Mouse (Mus musculus) spleen, embryonic (tissue): ENCODE results near the gene Hoxb7.

Source experiments
- CTCF ChIA-PET: fragments of 350-600 bp; sonication (Branson Sonifier 250); formaldehyde crosslinking; loops from one replicate; lab custom pipeline; 2022; lab: Charles Lee

Hoxb7 gene

DNA sequence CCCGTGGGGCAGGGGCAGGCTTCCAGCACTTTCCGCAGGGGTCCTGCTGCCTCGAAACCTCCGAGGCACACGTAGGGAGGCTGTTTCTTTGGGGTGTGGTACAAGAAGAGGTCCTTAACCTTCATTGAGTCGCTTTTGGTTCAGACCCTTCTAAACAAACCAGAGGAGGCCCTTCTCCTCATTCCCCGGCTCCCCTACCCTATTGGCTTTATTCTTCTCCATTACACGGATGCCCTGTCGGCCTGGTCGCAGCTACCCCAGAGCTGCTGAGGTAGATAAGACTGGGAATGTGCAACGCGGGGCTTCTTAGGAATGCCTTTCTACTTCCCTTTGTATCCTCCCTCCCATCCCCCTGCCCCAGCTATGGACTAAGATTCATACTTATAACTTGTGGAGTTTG lies 40.3 kb downstream of the Hoxb7 start:
- CTCF ChIA-PET: no interaction called here

DNA sequence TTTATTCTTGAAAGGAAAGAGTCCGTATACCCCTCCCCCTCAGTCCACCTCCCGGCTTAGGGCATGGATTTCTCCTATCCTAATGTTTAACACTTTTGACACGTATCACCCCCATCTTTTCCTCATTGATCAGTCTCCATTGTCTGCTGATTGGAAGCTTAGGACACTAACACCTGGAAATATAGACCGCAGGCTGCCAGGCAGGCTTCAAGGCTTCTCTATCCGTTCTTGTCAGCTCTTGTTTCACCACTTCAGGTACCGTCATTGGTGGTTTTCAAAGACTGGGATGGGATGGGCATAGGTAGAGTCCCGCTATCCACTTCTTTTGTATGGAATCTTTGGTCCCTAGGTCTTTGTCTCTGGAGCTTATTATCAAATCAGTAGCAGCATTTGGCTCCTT lies 40.7 kb downstream of the Hoxb7 start:
- CTCF ChIA-PET: no interaction called here

DNA sequence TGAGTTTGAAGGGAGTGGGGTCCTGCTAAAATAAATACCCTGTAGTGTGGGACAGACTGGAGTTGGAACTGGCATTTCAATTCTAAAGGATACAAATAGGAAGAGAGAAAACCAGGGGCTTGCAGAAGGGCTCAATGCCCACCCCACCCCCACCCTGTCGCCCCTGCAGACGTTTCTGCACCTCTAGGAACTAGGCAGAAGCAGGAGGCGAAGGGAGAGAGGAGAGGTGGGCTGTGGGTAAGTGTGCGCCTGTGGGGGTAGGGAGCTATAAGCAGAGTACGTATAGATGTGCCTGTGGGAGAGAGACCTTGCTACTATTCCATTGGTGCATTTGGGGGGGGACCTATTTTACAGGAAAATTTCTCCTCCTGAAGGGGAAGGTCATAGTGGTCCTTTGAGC lies 41.3 kb downstream of the Hoxb7 start:
- CTCF ChIA-PET: no interaction called here

DNA sequence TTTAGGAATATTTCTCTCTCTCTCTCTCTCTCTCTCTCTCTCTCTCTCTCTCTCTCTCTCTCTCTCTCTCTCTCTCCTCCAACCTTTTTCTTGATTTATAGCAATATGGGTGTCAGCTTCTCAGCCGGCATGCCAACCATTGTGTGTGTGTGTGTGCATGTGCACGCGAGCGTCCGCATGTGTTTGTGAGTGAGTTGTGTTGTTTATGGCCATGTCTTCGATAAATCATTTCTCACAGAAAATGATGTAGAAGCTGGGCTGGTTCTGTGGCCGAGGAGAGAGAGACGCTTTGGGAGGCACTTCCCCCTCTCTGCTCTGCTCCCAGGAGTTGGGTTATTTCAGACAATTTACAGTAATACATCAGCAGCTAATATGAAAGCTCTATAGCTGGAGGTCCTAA lies 42.2 kb downstream of the Hoxb7 start:
- CTCF ChIA-PET: no interaction called here

DNA sequence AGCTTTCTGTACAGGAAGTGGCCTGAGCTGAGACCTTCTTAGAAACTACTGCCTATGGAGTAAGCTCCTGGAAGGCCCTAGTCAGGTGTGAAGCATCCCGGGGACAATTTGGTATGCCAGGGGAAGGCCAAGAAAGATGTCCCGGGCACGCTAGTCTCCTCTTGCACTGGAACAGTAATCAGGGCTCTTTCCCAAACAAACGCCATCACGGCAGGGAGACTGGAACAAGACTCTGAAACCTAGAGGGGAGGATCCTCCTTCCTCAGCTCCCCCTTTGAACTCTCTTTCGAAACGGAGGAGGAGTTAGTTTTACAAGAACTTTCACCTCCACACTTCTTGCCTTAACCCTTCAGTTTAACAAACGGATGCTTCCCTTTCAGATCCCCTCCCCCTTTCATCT lies 45.7 kb downstream of the Hoxb7 start:
- CTCF ChIA-PET: interaction anchor here (0.5 kb wide), 1 partner anchor 19 kb away, joined by 3 read pairs; no protein-coding TSS in a partner anchor

DNA sequence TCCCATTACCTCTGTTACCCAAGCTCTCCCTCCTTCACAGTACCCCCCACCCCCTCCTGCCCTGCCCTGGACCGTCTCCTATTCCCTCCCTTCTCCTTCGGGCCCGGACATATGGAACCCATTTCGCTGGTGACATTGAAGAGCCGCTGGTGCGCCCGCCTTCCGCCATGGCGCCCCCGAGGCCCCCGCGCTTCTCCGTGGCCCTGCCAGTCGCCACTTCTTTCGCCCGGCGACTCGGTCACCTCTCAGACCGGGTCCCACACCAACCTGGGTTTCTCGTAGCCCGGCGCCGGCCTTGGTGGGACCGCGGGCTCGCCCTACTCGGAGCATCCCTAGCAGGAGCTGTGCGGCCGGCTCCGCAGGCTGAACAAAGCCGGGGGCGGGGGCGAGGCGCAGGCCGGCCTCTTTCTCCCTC lies 46.2 kb downstream of the Hoxb7 start:
- CTCF ChIA-PET: no interaction called here

DNA sequence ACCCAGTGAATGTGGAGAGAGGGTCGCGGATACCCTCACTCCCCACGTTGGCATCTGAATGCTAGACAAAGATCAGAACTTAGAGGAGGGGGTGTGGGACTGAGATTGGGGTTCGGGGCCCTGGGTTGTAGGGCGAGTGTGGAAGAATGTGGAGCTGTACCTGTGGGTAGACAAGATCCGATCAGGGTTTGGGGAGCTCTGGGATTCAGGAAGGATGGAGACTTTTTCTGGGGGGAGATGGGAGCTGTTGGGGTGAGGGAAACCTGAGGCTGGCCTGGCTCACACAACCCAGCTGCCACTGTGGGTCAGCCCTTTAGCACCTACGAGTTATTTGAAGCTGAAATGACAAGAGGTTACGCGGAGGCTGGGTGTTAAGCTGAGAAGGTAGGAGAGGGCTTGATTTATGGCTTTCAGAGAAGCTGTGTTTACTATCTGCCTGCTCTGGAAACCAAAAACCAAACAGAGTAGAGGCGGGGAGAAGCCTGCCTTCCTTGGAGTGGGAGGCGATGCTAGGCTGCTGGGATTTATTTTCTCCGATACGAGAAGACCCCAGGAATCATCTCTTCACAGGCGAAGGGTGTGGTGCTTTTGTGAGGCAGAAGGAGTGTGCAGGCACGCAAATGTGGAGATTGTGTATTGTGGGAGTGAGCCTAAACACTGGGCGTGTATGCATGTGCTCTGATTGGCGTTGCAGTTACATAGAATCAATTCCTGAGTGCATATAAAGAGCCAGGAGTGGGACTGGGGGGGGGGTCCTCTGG lies 47.0 kb downstream of the Hoxb7 start:
- CTCF ChIA-PET: no interaction called here

DNA sequence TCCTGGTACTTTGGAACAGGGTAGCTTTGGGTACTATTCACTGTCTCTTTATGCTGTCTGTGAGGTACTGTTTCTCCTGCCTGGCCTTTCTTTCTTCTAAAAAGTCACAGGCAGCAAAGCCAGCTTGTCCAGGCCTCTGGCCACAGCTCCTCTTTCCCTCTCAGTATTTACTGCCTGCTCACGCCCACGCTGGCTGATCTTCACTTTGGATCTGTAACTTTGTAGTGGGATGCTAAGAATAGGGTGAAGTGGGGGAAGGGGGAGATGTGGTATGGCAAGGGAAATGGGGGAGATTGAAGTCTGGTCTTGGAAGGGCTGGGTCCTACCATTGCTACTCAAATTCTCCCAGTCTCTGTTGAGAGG lies 47.6 kb downstream of the Hoxb7 start:
- CTCF ChIA-PET: interaction anchor here (0.7 kb wide), 1 partner anchor 178 kb away, joined by 3 read pairs; no protein-coding TSS in a partner anchor

DNA sequence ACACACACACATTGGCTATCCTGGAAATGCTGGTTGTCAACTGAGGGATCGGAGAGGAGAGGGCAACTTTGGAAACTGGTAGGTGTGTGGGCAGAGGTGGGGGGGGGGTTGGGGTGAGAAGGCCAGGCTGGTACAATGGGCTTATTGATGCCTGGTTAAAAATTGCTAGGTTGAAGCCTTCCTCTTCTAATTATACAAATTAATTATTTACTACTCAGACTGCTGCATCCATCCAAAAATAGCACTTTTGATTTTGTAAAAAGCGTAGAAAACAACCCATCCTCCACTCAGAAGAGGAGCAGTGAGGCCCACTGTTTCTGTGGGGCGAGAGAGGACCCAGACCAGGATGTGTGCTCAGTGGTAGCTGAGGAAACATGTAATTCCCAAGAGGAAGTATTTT lies 48.6 kb downstream of the Hoxb7 start:
- CTCF ChIA-PET: no interaction called here

DNA sequence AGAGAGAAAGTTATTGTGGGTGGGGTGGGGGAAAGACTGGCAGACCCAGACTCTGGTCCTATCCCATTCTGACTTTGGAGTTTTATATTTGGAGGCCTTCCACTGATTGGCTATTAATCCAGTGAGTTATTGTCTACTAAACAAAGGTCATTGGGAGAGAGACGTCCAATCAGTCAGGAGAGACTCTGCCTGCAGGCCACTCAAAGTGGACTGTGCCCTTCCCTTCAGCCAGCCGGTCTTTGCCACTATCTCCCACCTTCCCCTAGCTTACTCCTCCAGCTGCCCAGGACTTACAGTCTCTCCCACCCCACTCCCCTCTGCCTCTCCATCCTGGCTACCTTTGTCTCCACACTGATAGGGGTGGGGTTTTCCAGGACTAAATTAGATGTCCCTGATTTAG lies 50.2 kb downstream of the Hoxb7 start:
- CTCF ChIA-PET: no interaction called here

DNA sequence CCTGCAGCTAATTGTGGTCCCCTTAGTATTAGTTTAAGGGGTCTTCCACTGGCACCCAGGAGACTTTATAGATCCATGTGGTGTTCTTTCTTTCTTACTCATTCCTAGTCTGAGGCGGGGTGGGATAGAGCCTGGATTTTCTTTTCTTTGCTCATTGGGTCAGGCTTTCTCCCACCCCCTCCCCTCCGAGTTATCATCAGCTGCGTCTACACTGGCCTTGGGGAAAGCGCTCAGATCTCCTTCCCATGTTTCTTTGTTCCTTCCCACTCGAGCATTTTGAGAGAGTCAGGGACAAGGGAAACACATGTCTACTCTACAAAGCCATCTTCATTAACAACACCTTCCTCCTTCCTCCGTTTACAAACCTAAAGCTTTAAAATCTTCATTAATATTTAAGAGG lies 50.6 kb downstream of the Hoxb7 start:
- CTCF ChIA-PET: no interaction called here

DNA sequence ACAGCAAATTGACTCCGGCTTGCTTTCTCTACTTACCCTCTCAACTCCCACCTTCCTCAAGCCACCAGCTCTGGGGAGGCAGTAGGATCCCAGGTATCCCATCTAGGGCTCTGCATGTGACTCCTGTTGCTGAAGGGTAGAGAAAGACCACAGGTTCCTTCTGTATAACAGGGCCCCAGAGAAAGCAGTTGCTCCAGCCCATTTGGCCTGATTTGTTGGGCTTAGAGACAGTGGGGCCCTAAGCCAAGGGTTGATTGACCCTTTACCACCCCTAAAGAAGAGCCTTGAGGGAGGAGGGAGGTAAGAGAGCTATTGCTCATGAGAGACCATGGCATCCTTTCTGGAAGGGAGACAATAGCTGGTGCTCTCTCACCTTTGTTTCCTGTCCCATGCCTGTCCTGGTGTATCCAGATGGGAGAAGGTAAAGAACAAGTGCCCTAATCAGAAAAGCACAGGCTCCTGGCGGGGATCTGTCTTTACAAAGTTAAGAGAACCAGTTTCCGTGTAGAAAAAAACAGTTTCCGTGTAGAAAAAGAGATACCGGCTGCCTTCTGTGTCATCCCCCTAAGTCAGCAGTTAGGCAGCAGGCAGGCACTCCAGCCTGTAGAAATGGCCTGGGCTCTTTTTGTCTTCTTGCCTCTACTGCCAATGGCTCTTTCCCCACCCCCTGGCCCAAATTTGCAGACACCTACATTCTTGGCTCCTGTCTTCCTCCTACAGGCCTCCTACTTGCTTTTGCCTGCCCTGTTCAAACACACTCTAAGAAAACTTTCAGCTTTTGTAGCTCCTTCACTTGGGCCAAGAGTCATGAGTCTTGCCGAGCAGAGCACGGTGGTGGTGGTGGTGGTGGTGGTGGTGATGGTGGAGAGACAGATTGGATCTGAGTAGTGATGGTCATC lies 52.8 kb downstream of the Hoxb7 start:
- CTCF ChIA-PET: interaction anchor here (0.5 to 0.6 kb wide), 2 partner anchors 25 to 211 kb away, joined by 3 to 7 read pairs; no protein-coding TSS in a partner anchor
